Mouse (Mus musculus) retina, postnatal 7 days (tissue): ENCODE results near the gene Zfhx3.

Experiments
- DNase-seq: peaks from one replicate; pipeline ENCODE4 v3.0.0-alpha.2; 2012; ENCODE audit warnings: low read depth, low spot score

Zfhx3 gene

DNA sequence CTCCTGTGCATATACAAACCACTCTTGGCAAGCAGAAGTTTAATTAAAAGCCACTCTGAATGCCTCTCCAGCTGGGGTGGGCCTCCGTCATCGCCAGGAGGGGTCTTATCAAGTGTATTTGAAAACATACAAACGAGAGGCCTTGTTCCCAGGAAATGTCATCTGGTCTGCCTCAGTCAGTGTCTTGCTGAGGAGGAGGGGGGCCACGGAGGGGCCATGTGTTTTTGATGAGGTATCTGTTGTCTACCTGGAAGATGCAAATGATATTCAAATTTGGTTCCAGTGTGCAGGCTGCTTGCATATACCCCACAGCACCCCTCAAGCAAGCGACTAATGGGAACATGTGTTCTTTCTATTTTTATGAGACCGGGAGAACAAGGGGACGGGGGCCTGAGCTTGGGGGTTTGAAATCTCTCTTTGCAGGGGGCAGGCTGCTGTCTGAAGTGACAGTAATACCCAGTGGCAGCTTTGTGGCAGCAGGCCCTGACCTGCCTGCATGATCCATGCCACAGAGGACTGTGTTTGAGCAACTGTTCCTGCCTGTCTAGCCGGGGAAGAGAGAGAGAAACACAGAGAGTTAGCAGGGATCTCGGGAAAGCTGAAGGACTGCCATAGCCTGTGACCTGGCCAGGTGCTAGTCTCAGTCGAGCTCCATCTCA lies 412.8 kb downstream of the Zfhx3 start:
- no peak for DNase-seq

DNA sequence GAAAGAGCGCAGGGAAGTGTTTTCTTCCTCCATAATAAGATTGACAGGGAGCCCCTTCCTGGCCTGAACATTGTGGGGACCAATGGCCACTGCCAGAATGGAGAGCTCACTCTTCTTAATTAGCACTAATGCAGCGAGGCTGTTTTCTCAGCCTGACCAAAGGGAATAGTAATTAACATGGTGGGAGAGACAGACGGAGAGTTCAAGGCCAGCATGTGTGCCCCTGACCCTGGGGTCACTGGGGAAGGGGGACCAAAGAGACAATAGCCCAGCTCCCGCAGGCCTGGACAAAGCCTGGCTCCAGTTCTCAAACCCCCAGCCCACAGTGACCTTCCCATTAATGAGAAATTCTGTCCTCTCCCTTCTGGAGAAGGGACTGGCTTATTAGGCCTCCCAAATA lies 419.0 kb downstream of the Zfhx3 start:
- no peak for DNase-seq

DNA sequence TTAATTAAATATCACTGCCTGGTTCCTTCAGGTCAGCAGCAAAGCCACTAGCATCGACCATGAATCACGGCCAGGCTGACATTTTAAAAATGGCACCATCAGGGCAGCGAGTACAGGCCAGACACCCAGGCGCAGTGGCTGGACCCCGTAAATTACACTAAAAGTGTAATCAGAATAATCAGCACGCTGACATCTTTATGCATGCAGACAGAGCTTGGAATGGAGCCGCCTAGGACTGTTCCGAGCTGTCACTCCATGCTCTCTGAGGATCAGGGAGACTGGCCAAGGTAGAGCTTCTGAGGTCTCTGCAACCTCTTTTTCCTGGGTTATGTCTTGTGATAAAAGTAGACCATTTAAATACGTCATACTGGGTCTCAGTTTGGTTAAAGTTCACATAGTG lies 420.0 kb downstream of the Zfhx3 start:
- DNase-seq, result no peak

DNA sequence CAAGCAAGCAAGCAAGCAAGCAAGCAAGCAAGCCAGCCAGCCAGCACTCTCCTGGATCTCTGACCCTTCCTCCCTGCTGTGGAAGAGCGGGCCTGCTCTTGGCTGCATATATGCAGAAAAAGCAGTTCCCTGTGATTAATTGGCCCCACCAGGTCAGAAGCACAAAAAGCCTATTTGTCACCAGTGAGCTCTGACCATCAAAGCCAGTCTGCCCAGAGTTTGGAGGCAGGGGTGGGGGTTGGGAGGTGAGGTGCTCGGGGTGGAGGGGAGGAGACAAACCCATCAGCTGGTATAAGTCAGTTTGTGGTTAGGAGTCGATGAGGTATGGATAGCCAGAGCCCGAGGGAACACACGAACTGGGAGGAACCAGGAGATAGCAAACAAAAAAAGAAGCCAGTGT lies 421.0 kb downstream of the Zfhx3 start:
- DNase-seq, result no peak

DNA sequence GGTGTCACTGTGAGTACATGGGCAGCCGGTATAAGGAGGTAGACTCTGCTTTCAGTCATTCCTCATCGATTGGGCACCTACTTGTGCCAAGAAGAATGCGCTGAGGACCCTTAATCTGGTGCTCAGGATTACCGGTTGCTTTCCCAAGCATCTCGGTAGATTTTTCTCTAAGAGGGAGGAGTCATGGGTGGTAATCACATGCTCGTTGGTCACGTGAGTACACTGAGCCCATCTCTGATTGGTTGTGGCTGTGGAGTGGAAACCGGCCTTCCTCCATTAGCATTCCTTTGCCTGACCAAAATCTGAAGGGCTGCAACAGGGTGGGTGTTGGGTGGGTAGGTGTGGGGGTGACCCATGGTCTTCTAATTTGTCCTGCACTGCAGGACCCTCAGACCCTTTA lies 421.4 kb downstream of the Zfhx3 start:
- no peak for DNase-seq

DNA sequence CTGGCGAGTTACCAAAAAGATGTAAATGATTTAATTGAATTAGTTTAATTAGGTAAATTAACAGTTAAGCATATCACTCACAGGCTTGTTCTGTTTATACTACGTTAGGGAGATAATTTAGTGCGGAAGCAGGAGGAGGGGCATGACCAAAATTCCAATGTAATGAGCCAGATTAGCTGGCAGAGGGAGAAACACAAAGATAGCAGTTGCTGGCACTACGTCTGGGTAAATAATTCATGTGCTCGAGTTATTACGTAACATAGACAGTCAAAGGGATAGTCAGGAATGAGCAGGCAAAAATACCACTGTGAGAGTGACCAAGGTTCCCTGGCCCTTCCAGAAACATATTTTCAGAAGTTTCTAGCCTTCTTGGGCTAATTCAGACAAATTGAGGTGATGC lies 426.6 kb downstream of the Zfhx3 start:
- DNase-seq, result no peak

DNA sequence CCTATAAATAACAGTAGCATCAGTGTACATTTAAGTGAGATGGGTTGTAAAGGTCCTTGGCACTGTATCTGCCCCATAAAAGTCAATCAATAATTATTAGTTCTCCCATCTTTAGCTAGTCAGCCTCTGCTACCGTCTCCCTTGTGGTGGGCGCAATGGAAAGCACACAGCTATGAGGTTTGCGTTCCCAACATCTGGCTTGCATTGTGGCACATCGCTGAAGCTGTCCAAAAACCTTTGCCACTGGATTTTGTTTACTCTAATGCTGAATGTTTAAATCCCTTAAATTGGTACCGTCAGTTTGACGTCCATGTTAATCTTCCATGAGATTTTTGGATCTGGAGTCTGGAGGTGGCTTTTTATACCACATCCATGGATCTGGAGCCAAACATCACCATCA lies 428.3 kb downstream of the Zfhx3 start:
- no peak for DNase-seq

DNA sequence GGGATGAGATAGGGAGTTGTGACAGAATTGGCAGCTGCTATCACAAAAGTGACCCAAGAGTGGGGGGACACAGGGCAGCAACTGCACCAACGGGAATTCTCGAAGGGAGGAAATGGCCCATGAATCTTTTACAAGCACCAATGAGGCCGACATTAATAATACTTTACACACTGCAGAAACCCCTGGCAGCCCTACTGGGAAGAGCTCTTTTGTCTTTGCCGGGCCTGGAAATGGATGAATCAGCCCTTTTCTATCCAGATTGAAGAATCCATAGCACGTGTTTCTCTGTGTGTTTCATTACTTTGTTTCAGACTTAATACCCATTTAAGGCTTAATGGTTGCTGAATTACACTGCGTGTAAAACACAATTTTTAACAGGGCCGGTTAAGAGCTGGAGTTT lies 430.6 kb downstream of the Zfhx3 start:
- no peak for DNase-seq

DNA sequence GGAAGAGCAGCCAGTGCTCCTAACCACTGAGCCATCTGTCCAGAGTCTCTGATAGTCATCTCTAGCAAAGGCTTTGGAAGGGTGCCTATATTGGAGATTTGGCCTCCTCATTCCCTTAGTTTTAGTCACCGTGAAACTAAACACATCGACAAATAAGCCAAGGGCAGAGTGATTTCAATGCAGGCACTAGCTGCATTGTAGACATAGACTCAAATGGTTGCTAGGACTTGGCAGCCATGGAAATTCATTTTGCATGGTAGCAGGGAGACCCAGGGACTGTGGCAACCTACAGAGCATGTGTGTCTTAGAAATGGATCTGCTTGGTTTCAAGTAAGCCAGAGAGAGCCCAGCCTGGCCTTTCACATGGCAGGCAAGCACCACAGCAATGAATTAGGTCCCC lies 435.6 kb downstream of the Zfhx3 start:
- DNase-seq, result no peak

DNA sequence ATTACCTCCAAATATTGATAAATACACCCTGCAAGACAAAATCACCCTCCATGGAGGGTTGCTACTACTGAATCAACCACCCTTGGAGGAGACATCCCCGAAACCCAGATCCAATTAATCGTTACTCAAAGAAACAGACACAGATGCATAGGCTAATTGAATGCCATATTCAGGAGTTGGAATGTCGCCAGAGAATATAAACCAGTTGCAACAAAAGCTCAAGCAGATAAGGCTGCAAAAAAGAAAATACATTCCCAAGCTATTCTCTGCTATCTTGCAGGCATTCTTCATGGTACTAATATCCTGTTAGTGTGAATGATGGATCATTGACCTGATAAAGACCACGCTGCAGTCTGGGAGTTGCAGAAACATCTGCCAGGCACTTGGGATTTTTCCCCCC lies 440.7 kb downstream of the Zfhx3 start:
- DNase-seq, result no peak

DNA sequence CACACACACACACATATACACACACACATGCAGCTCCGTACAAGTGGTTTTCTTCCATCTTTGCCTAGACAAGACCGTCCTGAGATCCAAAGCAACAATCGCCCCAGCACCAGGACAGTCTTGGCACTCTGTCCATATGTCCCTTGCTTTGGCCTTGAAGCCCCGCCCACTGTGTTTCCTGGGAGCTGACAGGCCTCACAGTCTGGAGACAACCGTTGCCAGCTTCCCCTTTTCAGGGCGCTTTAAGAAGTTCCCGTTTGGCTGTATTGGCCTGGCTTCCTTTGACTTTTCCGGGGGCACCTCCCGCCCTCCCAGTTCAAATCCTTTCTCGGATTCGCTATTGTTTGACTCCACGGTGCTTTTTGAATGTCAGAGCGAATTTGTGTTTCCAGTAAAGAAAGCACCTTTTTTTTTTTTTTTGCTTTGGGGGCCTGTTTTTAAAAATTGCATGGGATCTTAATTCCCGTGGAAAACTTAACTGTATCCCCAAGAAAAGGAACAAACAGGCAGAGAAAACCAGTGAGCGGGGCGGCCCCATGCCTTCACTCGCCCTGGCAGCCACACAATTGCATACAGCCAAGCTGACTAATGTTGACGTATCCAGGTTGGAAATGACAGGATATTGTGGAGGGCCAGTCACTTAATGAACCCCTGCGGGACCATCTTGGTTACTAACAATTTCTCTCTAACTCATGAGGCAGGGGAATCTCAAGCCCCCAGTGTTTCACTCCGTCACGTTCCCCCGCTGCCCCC lies 444.9 kb downstream of the Zfhx3 start:
- DNase-seq, result no peak

DNA sequence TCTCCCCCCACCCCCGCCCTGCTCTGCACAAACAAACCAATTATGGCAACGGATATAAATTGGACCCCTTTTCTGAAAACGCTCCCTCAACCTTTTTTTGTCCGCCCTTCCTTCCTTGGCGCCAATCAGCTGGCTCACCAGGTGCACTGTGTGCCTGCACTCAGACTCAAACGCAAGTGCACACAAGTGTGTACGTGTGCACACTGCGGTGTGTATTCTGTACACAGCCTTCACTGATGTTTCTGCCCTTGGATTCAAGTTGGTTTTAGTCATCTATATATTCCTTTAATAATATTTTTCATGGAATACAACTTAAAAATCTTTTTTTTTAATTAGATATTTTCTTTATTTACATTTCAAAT lies 445.4 kb downstream of the Zfhx3 start:
- DNase-seq, result no peak

DNA sequence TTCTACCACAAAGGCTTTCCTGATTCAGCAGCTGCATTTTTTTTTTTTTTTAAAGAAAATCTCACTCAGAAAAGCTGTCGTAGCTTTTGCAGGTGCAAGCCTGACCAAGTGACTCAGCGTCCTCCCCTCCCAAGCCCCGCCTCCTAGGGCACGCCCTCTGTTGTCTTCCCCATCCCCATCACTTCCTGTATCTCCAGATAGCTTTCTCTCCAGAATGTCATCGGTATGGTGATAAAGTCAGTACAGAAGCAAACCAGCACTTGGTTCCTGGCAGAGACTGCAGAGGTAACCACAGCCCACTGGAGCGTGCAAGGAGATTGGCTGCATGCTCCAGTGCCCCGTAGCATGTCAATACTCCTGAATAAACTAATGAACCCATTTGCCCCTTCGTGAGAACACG lies 450.5 kb downstream of the Zfhx3 start:
- DNase-seq, result no peak

DNA sequence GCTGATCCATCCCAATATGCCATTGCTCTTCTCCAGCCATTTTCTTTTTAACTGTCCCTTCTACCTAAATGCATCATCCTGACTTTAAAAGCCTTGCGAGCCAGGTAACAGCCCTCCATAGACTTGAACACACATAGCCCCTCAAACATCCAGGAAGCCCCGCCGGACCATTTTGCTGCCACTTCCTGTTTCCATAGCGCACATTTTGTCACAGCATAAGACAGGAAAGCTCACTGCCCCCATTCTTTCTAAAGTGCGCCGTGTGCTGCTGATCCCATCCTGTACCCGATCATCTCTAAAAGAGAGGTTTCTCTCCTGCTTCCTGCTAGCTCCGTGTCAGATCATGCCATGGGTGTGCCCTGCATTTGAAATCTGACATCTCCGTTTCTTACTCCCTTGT lies 459.7 kb downstream of the Zfhx3 start:
- DNase-seq, result no peak

DNA sequence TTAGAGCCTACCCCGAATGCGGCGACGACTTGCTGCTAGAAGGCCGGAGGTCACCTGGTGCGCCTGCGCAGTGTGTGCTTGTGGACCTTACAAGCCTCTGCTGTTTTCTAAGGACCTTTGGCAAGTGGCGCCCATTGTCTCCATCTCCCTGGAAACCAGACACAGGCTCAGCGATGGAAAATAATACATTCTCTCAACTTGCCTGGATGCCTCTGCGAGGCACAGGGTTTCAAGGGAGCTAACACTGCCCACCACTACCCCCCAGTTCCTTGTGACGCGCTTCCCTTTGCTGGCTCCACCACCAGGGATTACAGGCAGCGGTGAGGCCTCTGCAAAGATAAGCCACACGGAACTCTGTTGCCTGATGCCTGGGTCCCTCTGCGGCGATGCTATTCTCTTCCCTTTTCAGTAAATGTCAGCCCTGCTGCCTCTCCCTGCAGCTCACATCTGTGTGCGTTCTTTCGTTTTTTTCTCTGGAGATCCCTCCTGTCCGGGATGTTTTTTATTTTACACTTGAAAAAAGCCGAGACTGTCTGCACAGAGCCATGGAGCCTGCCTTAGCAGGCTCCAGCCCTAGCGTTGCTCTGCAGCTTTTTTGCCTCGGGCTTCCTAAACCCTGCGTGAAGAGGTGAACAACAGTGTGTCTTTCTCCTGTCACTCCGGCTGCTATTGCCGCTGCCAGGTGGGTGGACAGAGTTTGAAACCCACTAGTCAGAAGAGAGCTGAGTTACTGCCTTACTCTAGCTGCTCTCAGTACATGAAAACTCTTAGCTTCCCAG lies 464.5 kb downstream of the Zfhx3 start:
- DNase-seq, result no peak

DNA sequence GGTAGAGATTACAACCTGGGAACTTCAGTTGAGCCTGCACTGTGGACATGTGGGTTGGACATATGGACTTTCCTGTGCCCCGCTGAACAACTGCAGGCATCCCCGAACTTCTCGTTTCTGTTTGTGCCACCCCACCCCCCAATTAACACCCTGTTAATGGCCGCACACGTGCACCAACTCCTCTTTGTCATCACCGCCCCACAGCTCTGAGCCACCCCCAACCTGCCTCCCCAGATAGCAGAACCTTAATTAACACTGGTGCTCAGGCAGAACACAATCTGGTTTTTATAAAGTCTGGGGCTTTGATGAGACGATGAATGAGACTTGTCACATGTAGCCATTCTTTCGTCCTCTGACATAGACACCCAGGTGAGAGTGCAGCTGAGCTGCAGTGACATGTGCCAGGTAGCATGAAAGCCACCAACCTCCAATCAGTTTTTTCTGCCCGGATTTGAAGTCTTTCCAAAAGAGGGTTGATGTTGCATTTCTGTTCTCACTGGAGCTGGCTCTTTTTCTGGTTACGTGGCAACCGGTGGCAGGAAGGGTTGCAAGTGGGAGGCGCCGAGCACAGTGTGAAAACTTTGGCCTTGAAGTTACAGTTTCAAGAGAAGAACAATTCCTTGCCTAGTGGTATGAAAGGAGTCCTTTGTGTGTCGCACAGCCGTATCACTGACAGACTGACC lies 476.9 kb downstream of the Zfhx3 start:
- DNase-seq, result no peak

DNA sequence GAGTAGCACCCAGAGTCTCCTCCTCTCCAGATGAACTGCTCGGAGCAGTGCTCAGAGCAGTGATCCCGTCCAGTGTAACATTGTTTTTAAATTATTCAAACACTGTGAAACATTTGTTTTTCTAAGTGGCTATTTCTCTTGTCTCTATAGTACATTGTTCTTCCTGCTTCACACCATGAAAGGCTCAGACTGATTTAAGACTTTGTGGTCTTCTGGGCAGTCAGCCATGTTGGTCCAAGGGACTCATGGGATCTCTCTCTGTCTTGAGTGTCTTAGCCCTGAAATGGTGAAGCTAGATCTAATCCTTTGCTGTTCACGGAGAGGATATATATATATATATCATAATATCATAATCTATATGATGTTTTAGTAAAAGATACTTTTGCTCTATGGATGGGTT lies 480.1 kb downstream of the Zfhx3 start:
- no peak for DNase-seq

DNA sequence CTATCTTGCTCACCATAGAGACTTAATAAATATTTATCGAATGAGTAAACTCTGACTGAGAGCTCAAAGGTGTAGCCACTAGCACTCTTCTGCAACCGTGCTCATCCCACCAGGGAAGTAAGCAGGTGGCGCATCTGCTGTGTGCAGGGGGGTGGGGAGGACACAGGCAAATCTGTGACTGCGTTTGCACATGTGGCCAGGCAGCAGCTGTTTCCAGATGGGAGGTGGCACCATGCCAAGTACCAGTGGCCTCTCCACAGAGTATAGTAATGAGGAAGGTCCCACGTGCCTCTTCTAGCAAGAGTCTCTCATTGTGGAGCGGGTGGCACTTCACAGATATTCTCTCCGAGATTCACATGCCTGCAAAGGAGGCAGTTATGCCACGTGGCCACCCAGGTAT lies 481.9 kb downstream of the Zfhx3 start:
- no peak for DNase-seq

DNA sequence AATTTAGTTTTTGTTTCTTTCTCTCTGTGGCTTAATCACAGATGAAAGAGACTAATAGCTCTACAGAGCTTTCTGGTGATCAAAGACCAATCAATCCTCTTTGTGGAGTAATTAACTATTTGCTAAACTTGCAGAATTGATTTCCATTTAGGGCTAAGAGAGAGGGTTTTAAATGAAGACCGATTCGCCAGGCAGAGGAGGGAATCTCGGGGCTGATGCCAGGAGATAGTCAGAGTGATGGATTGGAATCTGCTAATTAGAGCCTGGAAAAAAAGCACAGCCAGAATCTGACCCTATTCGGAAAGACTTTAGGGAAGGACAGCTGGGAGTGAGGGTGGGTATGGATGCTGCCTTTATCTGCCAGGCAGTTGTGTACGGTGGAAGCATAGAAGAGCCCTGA lies 490.9 kb downstream of the Zfhx3 start:
- no peak for DNase-seq

DNA sequence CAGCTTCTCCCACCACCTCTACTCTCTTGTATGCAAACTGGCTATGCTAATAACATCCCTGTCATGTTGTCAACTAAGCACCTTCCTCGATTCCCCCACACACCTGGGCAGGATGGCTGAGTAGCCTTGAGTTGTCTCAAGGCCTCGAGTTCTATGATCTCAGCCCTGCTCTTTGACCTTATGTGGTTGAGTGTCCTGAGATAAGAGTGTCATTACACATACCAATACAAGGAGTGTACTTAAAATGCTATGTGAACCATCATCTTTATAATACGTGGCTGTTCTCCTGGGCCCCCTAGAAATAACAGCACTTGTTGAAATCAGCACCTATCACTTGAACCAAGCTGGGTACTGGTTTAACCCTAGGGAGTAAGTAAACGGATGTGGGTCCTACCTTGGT lies 492.1 kb downstream of the Zfhx3 start:
- DNase-seq, result no peak

DNA sequence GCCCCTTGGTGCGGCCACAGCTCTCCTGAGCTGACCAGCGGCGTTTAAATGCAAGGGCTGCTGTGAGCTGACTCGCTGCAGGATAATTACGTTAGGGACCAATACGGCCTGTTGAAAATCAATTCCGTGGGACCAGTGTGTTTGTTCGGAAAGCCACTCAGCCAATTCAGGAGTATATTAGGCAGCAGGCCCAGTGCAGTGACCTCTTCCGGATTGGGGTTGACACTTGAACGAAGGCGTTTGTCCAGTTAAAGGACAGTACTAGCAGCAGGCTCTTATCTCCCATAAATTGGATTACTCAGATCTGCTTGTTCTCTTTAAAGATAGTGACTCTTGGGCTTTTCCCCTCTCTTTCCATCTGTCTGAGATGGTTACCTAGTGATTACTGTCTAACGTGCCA lies 493.9 kb downstream of the Zfhx3 start:
- no peak for DNase-seq

DNA sequence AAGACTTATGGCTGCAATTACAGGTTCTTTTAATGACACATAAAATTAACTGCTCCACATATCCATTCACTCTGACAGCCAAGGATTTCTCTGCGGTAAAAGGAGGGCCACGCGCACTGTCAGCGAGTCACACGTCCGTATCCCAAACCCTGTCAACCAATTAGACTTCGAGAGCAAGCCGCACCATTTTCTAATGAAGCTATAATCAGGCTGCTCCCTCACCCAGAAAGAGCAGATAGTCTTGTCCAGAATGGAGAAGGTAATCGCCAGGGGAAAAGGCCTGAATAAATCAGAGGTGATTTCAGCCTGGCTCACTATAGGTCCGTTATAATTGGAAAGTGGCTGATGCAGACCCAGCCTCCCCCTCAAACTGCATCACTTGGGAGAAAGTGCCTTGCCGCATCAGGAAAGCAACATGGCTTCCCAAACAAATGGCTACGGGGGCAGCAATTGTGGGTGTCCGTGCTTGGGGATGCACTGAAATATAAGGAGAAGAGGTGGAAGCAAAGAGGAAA lies 494.9 kb downstream of the Zfhx3 start:
- DNase-seq, result no peak
